Mouse (Mus musculus) CH12.LX (cell line): ENCODE measurements around the gene Asb16. TPM values are rescaled to one million over a fixed set of nuclear protein-coding genes. Genes with fewer than 3 reads are reported as not detected.

ENCODE experiments used
- DNase-seq: peaks from one replicate; pipeline ENCODE4 v3.0.0-alpha.2; 2013; ENCODE audit errors: extremely low read depth
- H3K27ac ChIP-seq: 2 replicates; pipeline ENCODE4 v1.5.1; 2012; ENCODE audit warnings: low read depth, mild to moderate bottlenecking, control low read depth, moderate library complexity; ENCODE audit not compliant: insufficient read depth
- H3K27me3 ChIP-seq: replicated peaks from 2 replicates; pipeline ENCODE3; 2012; ENCODE audit warnings: inconsistent platforms
- H3K36me3 ChIP-seq, 2 experiments: replicated peaks in 1 of 2; 2 replicates each; pipeline versions ENCODE3 to v1.6.1; 2012; ENCODE audit warnings: inconsistent platforms in 1 of 2, low read length in 1 of 2, mild to moderate bottlenecking in 1 of 2, mixed read lengths in 1 of 2, moderate library complexity in 1 of 2; ENCODE audit not compliant: control insufficient read depth in 1 of 2, insufficient read depth in 1 of 2
- H3K4me1 ChIP-seq, 2 experiments: 2 replicates each; pipeline ENCODE4 v1.6.1; 2012; ENCODE audit warnings: inconsistent platforms in 1 of 2, moderate library complexity in 1 of 2; ENCODE audit not compliant: insufficient read depth in 2 of 2, control insufficient read depth in 1 of 2
- H3K4me2 ChIP-seq: 2 replicates; pipeline ENCODE4 v1.6.1; 2012; ENCODE audit warnings: low read depth, mild to moderate bottlenecking, control low read depth; ENCODE audit not compliant: poor library complexity, insufficient read depth, severe bottlenecking
- H3K4me3 ChIP-seq, 3 experiments: fragments of 150-350 bp in 1 of 3; sonication (generic) in 1 of 3; replicated peaks in 1 of 3; 2 replicates each; pipeline versions ENCODE3 to v1.5.1; 2011 to 2012; ENCODE audit warnings: low read depth in 2 of 3, low read length in 2 of 3, mild to moderate bottlenecking in 2 of 3, moderate library complexity in 2 of 3, control low read depth in 1 of 3, improper control_type of control experiment in 1 of 3, inconsistent platforms in 1 of 3, mixed read lengths in 1 of 3; ENCODE audit not compliant: poor library complexity in 1 of 3
- H3K79me2 ChIP-seq: replicated peaks from 2 replicates; pipeline ENCODE4 v1.6.1; 2012; ENCODE audit warnings: mild to moderate bottlenecking, moderate library complexity; ENCODE audit not compliant: control insufficient read depth, poor library complexity, insufficient read depth, severe bottlenecking; ENCODE audit errors: extremely low read depth
- H3K9ac ChIP-seq: 2 replicates; pipeline ENCODE4 v1.6.1; 2012; ENCODE audit warnings: low read depth, mild to moderate bottlenecking, control low read depth, moderate library complexity; ENCODE audit not compliant: insufficient read depth
- H3K9me3 ChIP-seq: replicated peaks from 2 replicates; pipeline ENCODE3; 2012; ENCODE audit warnings: low read length, inconsistent platforms, mixed read lengths
- CHD1 ChIP-seq: IDR thresholded peaks from 2 replicates; pipeline ENCODE4 v1.6.1; 2012; ENCODE audit warnings: low read depth, low read length, improper control_type of control experiment, inconsistent platforms
- CTCF ChIP-seq, 2 experiments: IDR thresholded peaks in 1 of 2; conservative IDR thresholded peaks in 1 of 2; 2 replicates each; pipeline ENCODE4 v1.5.1; 2011 to 2012; ENCODE audit warnings: low read depth in 2 of 2, low read length in 2 of 2, improper control_type of control experiment in 1 of 2, inconsistent platforms in 1 of 2, mild to moderate bottlenecking in 1 of 2, moderate library complexity in 1 of 2
- EP300 ChIP-seq: IDR thresholded peaks from 2 replicates; pipeline ENCODE4 v1.6.1; 2011; ENCODE audit warnings: low read length, improper control_type of control experiment
- JUN ChIP-seq: IDR thresholded peaks from 2 replicates; pipeline ENCODE4 v1.6.1; 2011; ENCODE audit warnings: low read depth, mild to moderate bottlenecking, low read length, improper control_type of control experiment, moderate library complexity; ENCODE audit not compliant: insufficient read depth
- MAFK ChIP-seq: IDR thresholded peaks from 2 replicates; pipeline ENCODE4 v1.6.1; 2011; ENCODE audit warnings: low read length, improper control_type of control experiment; ENCODE audit not compliant: insufficient replicate concordance
- MAZ ChIP-seq: IDR thresholded peaks from 2 replicates; pipeline ENCODE4 v1.6.1; 2012; ENCODE audit warnings: low read depth, mild to moderate bottlenecking, inconsistent platforms, low read length, improper control_type of control experiment, moderate library complexity
- MEF2A ChIP-seq: IDR thresholded peaks from 2 replicates; pipeline ENCODE4 v1.6.1; 2014; ENCODE audit warnings: low read depth, mild to moderate bottlenecking, inconsistent platforms, low read length, improper control_type of control experiment, borderline replicate concordance
- NELFE ChIP-seq: IDR thresholded peaks from 2 replicates; pipeline ENCODE4 v1.6.1; 2011; ENCODE audit warnings: low read depth, low read length, improper control_type of control experiment
- PAX5 ChIP-seq: IDR thresholded peaks from 2 replicates; pipeline ENCODE4 v1.6.1; 2012; ENCODE audit warnings: low read length, inconsistent platforms, mixed read lengths
- POLR2A ChIP-seq: IDR thresholded peaks from 2 replicates; pipeline ENCODE4 v1.6.1; 2011; ENCODE audit warnings: low read depth, mild to moderate bottlenecking, improper control_type of control experiment, low read length
- POLR2AphosphoS2 ChIP-seq: IDR thresholded peaks from 2 replicates; pipeline ENCODE4 v1.6.1; 2011; ENCODE audit warnings: low read depth, low read length, improper control_type of control experiment
- RAD21 ChIP-seq: IDR thresholded peaks from 2 replicates; pipeline ENCODE4 v1.6.1; 2011; ENCODE audit warnings: low read depth, mild to moderate bottlenecking, low read length, improper control_type of control experiment, moderate library complexity
- RCOR1 ChIP-seq: conservative IDR thresholded peaks from 2 replicates; pipeline ENCODE4 v1.6.1; 2012; ENCODE audit warnings: low read depth, mild to moderate bottlenecking, inconsistent platforms, low read length, improper control_type of control experiment
- SIN3A ChIP-seq: IDR thresholded peaks from 2 replicates; pipeline ENCODE4 v1.6.1; 2012; ENCODE audit warnings: low read length, improper control_type of control experiment, inconsistent platforms
- SMC3 ChIP-seq: IDR thresholded peaks from 2 replicates; pipeline ENCODE4 v1.6.1; 2011; ENCODE audit warnings: low read depth, low read length, improper control_type of control experiment
- USF1 ChIP-seq: IDR thresholded peaks from 2 replicates; pipeline ENCODE4 v1.6.1; 2014; ENCODE audit warnings: low read depth, mild to moderate bottlenecking, inconsistent platforms, low read length, improper control_type of control experiment
- USF2 ChIP-seq: conservative IDR thresholded peaks from 2 replicates; pipeline ENCODE4 v1.6.1; 2011; ENCODE audit warnings: low read depth, low read length, improper control_type of control experiment
- ZC3H11A ChIP-seq: IDR thresholded peaks from 2 replicates; pipeline ENCODE4 v1.6.1; 2012; ENCODE audit warnings: low read depth, mild to moderate bottlenecking, inconsistent platforms, low read length, improper control_type of control experiment
- dilution Hi-C: fragments of 300-500 bp; cut with MboI; formaldehyde crosslinking; loops from 2 replicates; pipeline ENCODE4 v1.14.3; 2020; ENCODE audit warnings: low sequenced_read_pairs; ENCODE audit not compliant: extremely low pct_unique_long_range_greater_than_20kb, extremely low pct_ligation_motif_present
- in situ Hi-C: fragments of 300-500 bp; cut with MboI; formaldehyde crosslinking; loops from 3 replicates; pipeline ENCODE4 v1.14.3; 2019; ENCODE audit warnings: low sequenced_read_pairs, low pct_ligation_motif_present, low pct_unique_long_range_greater_than_20kb, mixed read lengths
- polyA plus RNA-seq: library from polyadenylated mRNA; unstranded; fragments of >175 nt; gene quantifications from 2 replicates; pipeline ENCODE4 v1.2.1, GENCODE M21; 2012; ENCODE audit warnings: low read depth; ENCODE audit not compliant: insufficient read length
- total RNA-seq, 2 experiments: library from RNA; depleted of rRNA; stranded (reverse); fragments of 300-350 nt in 1 of 2; fragments of >200 nt in 1 of 2; gene quantifications; 2 replicates each; pipeline ENCODE4 v1.2.3; 2012 to 2014

Asb16 gene
- total and polyA plus RNA-seq, 3 experiments: not detected

- Histone ChIP-seq H3K9ac (no peak overlapping the region), H3K4me2 (no peak overlapping the region)
- DNase-seq: no peak
Measured at GRCm38 (mm10) chr11:102240636-102241035, 27.9 kb upstream of the Asb16 start.

GRCm38 (mm10) chr11:102241246-102241645 lies 27.3 kb upstream of the Asb16 start:
- Histone ChIP-seq H3K27me3 (peaks cover 46% of the 10 kb centered on the region), H3K27ac (no peak overlapping the region), H3K36me3 (no peaks in the 10 kb centered on the region), H3K79me2 (no peaks in the 10 kb centered on the region), H3K4me2 (no peak overlapping the region), H3K4me3 (no peak overlapping the region), H3K4me1 (peaks cover 8 to 12% of the 10 kb centered on the region in 2 experiments), H3K9me3 (peaks cover 8% of the 10 kb centered on the region), H3K9ac (no peak overlapping the region)
- dilution Hi-C loops (no loop called here), in situ Hi-C loops (no loop called here)
- TF ChIP-seq CHD1: no peak
- no peak for TF ChIP-seq NELFE
- 0 out of 4 replicates have a peak, but pooled peaks of 1 of the 2 experiments have one; percentile 4 for TF ChIP-seq CTCF (conservative IDR thresholded peaks at IDR 0.05 in 1 of 2, IDR thresholded peaks at IDR 0.05 in 1 of 2; ENCODE audit: low read depth in 2 of 2, low read length in 2 of 2)
- DNase-seq: no peak

More at GRCm38 (mm10) chr11:102240636-102241035, 27.9 kb upstream of the Asb16 start:
- Histone ChIP-seq H3K36me3 (no peaks in the 10 kb centered on the region), H3K9me3 (peaks cover 8% of the 10 kb centered on the region), H3K79me2 (no peaks in the 10 kb centered on the region), H3K27me3 (peaks cover 52% of the 10 kb centered on the region), H3K4me1 (peaks cover 8 to 12% of the 10 kb centered on the region in 2 experiments), H3K4me3 (no peak overlapping the region), H3K27ac (no peak overlapping the region)
- dilution Hi-C loops (no loop called here), in situ Hi-C loops (no loop called here)
- TF ChIP-seq EP300 (no peak), RAD21 (no peak), ZC3H11A (no peak), USF2 (no peak), MAFK (no peak), USF1 (no peak), SMC3 (no peak), JUN (no peak), MAZ (no peak), POLR2A (no peak), NELFE (no peak), PAX5 (no peak), POLR2AphosphoS2 (no peak), RCOR1 (no peak), MEF2A (no peak), CHD1 (no peak), SIN3A (no peak)
